Mouse (Mus musculus): ENCODE measurements around the gene Gm42688. TPM values are rescaled to one million over a fixed set of nuclear protein-coding genes. Genes with fewer than 3 reads are reported as not detected.

Gene Gm42688
- total RNA-seq, 2 experiments from 2014 or later = 5.2 to 6.4 TPM

DNA sequence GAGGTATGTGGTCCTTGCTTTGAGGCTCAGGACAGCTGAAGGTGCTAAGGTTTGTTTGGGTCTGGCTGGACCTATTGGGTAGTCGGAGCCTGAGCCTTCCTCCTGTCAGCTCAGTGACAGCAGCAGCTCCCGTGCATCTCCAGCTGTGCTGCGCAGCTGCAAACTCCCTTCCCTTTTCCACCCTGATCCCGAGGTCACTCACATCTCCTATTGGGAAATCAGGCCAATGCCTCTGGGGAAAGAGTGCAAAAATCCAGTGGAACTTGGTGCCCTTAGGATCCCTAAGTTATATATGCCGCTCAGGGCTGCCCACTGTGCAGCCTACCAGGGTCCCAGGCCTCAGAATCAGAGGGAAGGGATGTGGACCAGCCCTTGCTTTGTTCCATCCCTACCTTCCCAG, 17.9 kb upstream of the Gm42688 start:
- DNase-seq (ENCODE audit: low spot score in 2 of 2) = no peak

DNA sequence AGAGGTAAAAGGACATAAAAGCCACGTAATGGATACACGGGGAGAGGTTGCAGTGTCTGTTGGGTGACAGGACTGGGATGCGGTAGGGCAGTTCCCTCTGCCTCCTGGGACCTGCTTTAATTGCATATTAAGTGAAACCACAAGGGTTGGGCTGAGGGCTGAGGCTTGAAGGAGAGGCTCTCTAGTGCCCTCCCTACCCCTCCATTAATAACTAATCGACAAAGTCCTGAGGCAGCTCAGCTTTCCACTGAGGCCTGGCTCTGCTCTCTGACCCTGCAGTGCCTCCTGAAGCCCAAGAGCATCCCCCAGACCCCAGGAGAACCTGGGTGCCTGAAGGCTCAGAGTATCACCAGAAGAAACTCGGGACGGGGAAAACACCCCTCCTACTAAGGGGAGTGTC, 16.9 kb upstream of the Gm42688 start:
- DNase-seq (ENCODE audit: low spot score in 2 of 2) = no peak

DNA sequence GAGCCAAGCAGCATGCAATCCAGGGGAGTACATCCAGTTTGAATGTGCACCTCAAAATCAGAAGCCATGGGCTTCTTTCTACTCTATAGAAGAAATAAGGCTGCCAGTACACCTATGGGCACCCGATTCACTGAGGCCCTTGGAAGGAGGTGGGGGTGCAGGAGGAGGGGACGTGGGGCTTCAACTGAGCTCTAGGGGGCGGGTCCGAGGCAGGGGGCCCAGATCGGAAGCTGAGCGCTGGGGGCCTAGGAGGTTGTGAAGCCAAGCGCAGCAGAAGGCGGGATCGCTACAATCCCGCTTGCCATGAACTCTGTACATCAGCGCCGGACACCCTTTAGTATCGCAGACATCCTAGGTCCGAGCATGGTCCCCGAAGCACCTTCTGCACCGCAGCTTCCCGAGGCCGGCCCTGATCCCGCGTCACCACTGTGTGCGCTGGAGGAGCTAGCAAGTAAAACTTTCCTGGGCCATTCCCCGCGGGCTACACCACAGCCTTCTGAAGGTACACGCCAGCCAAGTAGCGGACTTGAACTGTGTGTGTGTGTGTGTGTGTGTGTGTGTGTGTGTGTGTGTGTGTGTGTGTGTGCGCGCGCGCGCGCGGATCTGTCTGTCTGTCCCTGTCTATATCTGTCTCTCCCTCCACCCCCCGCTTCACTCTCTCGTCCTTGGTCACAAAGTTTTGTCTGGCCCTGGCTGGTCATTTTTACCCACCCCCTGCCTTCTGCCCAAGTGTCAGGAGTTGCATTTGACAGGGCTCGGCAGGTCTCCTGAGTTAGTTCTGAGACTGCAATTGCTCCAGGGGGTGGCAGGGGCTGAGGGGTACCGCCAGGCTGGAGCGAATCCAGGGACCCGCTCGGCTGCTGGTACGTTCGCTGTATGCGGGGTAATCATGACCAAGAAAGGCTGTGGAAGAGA, 15.0 kb upstream of the Gm42688 start, which contains the start of gene Lbx2:
Gene Lbx2, plus strand, starts transcription at position 247 of the 915 bp plus-strand sequence.
- no peak for DNase-seq (ENCODE audit: low spot score in 2 of 2)

DNA sequence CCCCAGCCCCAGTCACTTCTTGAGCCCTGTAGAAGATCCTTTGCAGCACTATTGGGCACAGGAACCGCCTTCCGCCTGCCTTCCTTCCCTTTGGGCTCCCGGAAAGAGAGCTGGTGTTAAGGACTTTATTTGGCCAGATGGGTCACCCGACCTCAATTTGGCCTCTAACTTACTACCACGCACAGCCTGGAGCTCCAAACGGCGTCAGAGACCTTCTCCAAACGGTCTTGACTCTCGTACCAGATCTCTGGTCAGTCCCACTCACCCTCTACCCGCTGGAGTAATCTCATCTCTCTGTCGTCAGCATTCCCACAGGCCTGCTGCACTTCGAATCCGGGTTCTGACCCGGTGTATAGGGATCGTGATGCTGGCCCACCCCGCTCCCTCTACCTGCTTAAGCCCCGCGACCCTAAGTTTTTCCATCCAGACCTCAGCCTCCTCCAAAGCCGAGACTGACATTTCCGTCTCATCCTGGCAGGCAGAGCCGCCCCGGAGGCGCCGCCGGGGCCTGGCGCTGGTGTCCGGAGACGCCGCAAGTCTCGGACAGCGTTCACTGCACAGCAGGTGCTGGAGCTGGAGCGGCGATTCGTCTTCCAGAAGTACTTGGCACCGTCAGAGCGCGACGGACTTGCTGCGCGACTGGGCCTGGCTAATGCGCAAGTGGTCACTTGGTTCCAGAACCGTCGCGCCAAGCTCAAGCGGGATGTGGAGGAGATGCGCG, 14.1 kb upstream of the Gm42688 start:
- DNase-seq (ENCODE audit: low spot score in 2 of 2) = no peak

DNA sequence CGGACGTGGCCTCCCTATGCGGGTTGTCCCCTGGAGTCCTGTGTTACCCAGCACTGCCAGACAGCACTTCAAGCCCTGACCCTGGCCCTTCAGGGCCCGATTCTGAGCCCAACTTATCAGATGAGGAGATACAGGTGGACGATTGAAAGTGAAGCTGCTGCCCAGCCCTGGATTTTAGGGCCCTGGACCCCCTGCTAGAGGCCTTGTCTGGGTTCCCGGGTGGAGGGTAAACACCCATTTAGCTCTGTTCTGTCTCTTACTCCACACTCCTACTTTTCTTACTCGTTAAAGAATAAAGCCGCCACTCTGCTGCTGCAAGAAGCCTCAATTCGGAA, 13.5 kb upstream of the Gm42688 start:
- no peak for DNase-seq (ENCODE audit: low spot score in 2 of 2)

DNA sequence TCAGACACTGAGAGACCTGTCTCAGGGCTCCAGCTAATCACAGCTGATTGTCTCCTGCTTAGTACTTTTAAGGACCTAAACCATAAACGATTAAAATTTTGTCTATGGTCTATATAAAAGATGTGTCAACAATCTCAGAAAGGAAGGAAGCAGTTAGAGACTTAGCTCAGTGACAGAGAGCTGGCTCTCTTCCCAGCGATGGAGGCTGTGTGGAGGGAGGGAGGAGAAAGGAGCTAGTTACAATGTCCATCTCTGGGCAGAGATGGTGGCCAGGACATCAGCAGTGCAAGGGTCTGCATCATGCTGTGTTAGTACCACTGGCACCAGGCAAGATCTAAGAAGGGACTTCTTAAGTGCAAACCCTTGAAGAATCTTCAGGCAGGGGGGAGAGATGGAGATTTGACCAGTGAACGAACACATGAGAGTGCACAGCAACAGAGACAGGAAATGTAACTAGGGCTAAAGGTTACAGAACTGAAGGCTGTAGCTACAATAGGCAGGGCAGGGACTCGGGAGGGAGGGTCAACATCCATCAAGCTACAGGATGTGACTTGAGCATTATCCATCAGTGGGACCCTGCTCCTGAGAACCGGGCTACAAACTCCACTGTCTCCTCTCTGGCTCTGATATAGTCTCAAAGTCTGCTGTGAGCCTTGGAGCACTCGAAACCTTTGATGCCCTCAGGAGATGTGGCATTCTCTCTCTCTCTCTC, 8.8 kb upstream of the Gm42688 start:
- no peak for DNase-seq (ENCODE audit: low spot score in 2 of 2)

DNA sequence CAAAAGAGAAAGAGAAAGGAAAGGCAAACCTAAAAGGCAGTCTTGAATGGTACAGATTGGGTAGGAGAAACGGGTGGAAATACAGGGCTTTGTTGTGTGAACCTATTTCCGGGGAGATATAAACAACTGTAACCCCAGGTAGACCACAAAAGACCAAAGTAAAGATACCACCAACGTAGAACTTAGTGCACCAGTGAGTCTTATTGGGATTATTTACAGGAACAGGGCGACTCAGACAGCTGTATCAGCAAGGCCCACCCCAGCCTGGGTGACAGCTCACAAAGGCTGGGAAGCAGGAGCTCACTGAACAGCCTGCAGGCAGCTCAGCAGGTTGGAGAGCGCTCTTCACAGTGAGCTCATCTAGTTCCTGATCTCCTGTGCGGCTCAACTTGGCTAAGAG, 5.4 kb upstream of the Gm42688 start:
- DNase-seq (ENCODE audit: low spot score in 2 of 2) = no peak

DNA sequence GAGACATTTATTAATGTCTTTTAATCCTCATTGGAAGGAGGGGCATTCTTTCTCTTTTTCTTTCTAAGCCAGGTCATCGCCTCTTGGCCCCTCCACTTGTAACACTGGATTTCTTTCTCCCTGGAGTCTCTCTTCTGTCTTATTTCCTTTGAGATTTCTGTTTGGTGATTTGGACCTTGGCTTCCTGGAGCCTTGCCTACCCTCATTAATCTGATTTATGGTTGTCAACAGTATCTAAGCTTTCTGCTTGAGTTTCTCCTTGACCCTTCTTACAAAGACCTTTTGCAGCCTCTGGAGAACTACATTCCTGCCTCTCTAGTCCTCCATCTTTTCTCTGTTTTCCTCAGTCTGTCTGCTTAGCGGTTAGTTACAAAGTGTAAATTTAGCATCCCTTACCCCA, 3.0 kb upstream of the Gm42688 start:
- DNase-seq (ENCODE audit: low spot score in 2 of 2) = no peak

DNA sequence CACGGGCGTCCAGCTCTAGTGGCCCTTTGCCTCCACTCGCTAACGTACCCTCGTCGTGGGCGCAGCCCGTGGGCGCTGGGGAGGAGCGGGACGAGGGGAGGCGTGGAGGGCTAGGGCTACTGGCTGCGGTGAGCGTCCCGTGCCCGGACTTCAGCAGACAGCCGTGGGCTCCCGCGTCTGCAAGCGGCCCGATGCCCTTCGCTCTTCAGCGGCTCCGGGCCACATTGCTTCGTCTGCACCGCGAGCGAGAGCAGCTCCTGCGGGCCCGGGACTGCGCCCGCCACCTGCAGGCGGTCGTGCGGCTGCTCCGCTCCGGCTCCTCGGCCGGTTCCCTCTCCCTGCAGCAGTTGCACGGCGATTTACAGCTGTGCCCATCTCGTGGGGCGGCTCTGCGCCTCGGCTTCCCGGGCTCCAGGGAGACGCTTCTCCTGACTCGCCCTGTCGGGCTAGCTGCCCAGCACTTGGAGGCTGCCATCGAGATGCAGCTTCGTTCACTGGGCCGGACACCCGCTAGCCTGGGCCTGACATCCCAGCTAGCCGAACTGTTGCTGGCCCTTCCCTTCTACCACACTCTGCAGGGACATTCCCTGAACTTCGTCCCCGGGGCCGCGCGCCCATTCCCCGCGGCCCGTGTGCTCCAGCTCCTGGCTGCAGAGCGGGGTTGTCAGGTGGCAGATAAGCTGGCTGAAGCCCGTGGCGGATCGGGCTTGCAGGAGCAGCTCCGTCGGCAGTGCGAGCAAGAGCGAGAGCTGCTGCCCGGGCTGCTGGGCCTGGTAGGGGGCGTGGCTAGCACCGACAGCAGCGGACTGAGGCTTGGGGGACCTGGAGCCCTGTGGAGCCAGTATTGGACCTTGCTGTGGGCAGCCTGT, 505 bp downstream of the Gm42688 start:
- peak in 1 of 2 experiments; percentile 58 for DNase-seq (ENCODE audit: low spot score in 2 of 2)

DNA sequence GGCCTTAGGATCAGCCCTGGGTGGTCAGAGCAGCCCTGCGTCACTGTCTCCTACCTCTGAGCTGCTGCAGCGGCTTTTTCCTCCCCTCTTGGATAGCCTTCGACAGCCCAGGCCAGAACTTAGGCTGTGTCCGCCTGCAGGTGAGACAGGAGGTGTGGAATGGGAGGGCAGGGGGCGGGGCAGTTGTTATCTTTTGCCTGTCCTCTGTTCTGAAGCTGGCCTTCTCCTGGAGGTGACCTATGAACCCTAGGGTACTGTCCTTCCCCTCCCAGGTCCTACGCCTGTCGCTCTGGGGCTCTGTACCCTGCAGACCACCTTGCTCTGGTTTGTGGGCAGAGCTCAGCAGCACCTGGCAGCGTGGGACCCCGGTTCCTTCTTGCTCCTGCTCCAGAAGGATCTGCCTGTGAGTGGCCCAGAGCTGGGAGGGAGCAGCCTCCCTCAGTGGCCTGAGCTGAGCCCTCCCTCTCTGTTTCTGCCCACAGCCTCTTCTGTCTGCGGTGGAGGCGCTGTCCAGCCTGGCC, 1.8 kb downstream of the Gm42688 start:
- DNase-seq (ENCODE audit: low spot score in 2 of 2) = no peak

DNA sequence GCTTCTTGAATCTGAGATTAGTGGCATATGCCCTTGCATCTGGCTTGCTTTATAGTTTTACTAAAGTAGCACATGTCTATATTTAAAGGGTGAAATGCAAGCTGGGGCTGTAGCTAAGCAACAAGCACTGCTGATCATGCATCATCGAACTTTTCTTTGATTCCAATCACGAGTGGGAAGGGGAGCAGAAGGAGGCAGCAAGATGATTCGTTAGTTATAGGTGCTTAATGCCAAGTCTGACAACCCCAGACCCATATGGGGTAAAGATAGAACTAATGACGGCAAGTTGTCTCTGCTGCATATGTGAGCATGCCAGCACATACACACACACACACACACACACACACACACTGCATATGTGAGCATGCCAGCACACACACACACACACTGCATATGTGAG, 2.7 kb downstream of the Gm42688 start:
- peak; percentile 24 to 77 for DNase-seq (ENCODE audit: low spot score in 2 of 2)

DNA sequence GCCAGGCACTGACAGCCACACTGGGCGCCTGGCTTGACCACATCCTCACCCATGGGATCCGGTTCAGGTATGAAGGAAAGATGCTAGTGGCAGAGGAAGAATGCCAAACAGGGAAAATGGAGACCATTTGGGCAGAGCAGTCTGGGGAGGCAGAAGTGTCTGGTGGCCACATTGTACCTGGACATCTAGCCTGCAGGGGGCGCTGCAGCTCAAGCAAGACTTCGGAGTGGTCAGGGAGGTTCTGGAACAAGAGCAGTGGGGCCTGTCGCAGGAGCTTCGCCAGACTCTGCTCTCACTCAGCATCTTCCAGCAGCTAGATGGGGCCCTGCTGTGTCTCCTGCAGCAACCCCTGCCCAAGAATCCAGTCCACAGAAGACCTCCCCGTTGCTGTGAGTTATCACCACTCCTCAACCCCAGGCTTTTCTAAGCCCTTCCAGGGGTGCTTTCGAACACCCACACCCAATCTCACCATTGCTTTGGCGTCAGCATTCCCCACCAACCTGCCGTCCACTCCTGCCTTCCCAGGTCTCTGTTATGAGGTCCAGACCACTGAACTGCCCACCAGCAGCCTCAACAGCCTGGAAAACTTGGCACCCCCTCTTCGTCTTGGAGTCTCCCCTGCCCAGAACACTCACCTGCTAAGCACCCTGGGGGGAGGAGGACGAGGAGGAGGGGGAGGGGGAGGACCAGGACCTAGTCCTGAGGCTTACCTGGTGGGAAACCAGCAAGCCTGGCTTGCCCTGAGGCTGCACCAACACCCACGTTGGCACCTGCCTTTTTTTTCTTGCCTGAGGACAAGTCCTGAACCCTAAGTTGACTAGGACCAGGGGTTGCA, 6.4 kb downstream of the Gm42688 start:
- peak in 1 of 2 experiments; percentile 67 for DNase-seq (ENCODE audit: low spot score in 2 of 2)

DNA sequence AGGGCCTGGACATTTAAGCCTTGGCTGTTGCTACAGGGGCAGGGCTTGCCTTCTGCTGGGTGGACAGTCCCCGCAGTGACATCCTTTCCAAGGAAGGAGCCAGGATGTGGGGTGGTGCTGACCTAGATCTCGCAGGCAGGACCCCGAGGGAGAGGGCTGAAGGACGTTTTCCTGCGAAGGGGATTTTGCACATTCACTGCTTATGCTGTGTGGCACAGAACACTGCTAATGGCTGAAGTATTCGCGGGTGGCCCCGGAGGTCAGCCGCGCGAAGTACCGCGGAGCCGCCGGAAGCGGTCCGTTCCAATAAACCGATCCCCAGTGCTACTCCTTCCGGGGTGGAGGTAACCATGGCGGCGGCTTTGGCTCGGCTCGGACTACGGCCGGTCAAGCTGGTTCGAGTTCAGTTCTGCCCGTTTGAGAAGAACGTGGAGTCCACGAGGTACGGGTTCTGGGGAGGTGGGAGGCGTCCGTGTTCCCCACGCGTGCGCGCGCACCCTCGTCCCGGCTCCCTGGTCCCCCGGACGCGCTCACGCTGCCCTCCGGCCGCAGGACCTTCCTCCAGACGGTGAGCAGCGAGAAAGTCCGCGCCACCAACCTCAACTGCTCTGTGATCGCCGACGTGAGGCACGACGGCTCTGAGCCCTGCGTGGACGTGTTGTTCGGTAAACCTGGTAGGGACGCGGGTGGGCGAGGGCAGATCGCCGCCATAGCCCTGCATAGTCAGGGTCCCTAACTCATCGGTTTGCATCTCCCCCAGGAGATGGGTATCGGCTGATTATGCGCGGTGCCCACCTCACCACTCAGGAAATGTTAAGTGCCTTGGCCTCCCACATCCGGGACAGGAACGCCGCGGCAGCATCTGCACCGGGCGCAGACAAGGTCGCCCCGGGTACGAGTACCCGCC, 7.6 kb downstream of the Gm42688 start, which contains the start of gene Mrpl53:
Gene Mrpl53, plus strand, starts transcription at position 279 of the 907 bp plus-strand sequence.
- DNase-seq (ENCODE audit: low spot score in 2 of 2) = peak; percentile 78 to 82

DNA sequence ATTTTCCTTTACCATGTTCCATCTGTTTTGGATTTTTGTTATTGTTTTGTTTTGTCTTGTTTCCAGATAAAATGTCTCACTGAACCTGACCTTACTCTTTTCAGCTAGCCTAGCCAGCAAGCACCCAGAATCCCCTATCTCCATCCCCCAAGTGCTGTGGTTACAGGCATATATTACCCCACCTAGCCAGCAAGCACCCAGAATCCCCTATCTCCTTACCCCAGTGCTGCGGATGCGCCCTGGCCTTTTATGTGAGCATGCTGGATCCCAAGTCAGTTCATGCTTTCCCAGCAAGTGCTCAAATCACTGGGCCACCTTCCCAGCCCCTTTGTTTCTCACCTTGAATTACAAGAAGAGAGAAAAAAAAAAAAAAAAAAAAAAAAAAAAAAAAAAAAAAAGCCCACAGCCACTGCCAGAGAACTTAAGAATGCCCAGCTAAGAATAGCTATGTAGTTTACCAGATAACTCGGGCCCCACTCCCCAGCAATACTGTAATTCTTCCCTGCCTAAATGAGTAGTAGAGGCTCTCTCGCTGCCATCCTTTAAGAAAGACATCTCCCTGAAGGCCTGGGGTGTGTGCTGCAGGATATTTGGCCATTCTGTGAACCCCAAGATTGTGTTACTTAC, 10.2 kb downstream of the Gm42688 start:
- no peak for DNase-seq (ENCODE audit: low spot score in 2 of 2)

DNA sequence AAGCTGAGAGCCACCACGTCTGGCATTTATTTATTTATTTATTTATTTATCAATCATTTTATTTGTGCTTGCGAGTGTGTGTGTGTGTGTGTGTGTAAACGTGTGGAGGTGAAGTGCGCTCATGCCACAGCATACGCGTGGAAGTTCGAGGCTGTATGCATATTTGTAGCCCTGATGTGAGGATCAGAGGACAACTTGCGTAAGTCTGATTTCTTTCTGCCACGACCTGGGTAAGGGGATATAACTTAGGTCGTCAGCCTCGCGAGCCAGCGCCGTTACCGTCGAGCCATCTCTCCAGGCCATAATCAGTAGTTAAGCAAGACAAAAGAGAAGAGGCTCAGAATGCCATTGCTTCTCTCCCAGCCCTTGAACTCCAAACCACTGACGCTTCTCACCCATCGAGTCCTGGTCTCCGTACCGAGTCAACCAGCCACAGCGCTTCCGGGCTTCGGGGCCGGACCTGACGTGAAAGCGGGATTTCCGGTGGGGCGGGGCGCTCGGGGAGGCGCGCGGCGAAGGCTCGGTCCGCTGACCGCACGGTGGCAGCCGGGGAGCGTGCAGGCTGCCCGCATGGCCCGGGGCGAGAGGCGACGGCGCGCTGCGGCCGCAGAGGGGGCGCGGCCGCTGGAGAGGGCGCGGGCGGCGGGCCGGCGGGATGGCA, 13.7 kb downstream of the Gm42688 start, which contains the start of gene Mogs:
Gene Mogs, plus strand, starts transcription at position 486 of the 661 bp plus-strand sequence.
- peak; percentile 88 to 93 for DNase-seq (ENCODE audit: low spot score in 2 of 2)

DNA sequence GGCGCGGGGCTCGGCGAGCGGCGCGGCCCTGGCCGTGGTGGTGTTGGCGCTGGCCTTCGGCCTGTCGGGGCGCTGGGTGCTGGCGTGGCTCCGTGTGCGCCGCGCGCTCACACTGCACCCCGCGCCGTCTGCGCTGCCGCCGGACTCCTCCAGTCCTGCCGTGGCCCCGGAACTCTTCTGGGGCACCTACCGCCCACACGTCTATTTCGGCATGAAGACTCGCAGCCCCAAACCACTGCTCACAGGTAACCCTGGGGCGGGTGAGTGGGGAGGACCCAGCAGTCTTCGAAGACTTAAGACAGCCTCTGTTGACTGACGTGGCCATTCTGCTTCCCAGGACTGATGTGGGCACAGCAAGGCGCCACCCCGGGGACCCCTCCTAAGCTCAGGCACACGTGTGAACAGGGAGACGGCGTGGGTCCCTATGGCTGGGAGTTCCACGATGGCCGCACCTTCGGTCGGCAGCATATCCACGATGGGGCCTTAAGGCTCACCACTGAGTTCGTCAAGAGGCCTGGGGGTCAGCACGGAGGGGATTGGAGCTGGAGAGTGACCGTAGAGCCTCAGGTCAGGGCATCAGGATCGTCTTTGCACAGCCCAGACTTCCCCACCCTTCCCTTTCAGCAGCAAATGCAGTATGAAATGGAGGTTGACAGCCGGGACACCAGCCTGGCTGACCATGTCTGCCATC, 14.4 kb downstream of the Gm42688 start:
- DNase-seq (ENCODE audit: low spot score in 2 of 2) = peak in 1 of 2 experiments; percentile 17

All from layer of hippocampus, postnatal 14 days (tissue).